Mouse (Mus musculus): ENCODE data around the gene Cpsf4l. TPM values are rescaled to one million over a fixed set of nuclear protein-coding genes. Genes with fewer than 3 reads are reported as not detected.

Gene Cpsf4l
- total and polyA plus RNA-seq, 3 experiments = 0.13 to 0.43 TPM; not detected in 1

GRCm38 (mm10) chr11:113726994-113727888 lies 17.4 kb upstream of the Cpsf4l start:
- Histone ChIP-seq H3K79me2 (replicated peaks; ENCODE audit: control insufficient read depth, extremely low read depth, insufficient read depth, poor library complexity, severe bottlenecking) (no peaks in the 10 kb centered on the region), H3K9ac (ENCODE audit: insufficient read depth, low read depth) (no peak overlapping the region), H3K4me1 (ENCODE audit: control insufficient read depth in 1 of 2, insufficient read depth in 2 of 2) (peaks cover 0 to 15% of the 10 kb centered on the region in 2 experiments; a peak in 2 of 4 replicates), H3K9me3 (replicated peaks; ENCODE audit: low read length) (no peaks in the 10 kb centered on the region), H3K27ac (ENCODE audit: insufficient read depth, low read depth) (no peak overlapping the region), H3K4me3 (replicated peaks in 1 of 3; ENCODE audit: low read depth in 2 of 3, low read length in 2 of 3, poor library complexity in 1 of 3) (no peak overlapping the region), H3K4me2 (ENCODE audit: insufficient read depth, low read depth, poor library complexity, severe bottlenecking) (no peak overlapping the region), H3K36me3 (replicated peaks in 1 of 2; ENCODE audit: control insufficient read depth in 1 of 2, insufficient read depth in 1 of 2, low read length in 1 of 2) (peaks cover 6 to 30% of the 10 kb centered on the region in 2 experiments), H3K27me3 (replicated peaks) (no peaks in the 10 kb centered on the region)
- in situ Hi-C loops (cut with MboI; ENCODE audit: low pct_ligation_motif_present, low pct_unique_long_range_greater_than_20kb, low sequenced_read_pairs) = no loop called here
- dilution Hi-C loops (cut with MboI; ENCODE audit: extremely low pct_ligation_motif_present, extremely low pct_unique_long_range_greater_than_20kb, low sequenced_read_pairs) = no loop called here
- no peak for TF ChIP-seq EP300 (IDR thresholded peaks at IDR 0.05; ENCODE audit: low read length)
- TF ChIP-seq POLR2A (IDR thresholded peaks at IDR 0.05; ENCODE audit: low read depth, low read length) = no peak
- TF ChIP-seq USF2 (conservative IDR thresholded peaks at IDR 0.05; ENCODE audit: low read depth, low read length) = no peak
- TF ChIP-seq PAX5 (IDR thresholded peaks at IDR 0.05; ENCODE audit: low read length) = no peak
- no peak for TF ChIP-seq NELFE (IDR thresholded peaks at IDR 0.05; ENCODE audit: low read depth, low read length)
- no peak for TF ChIP-seq SIN3A (IDR thresholded peaks at IDR 0.05; ENCODE audit: low read length)
- TF ChIP-seq GABPA (IDR thresholded peaks at IDR 0.05; ENCODE audit: insufficient replicate concordance, low read depth, low read length) = no peak
- no peak for TF ChIP-seq MAX (IDR thresholded peaks at IDR 0.05; ENCODE audit: low read length)
- TF ChIP-seq CHD2 (IDR thresholded peaks at IDR 0.05; ENCODE audit: low read length) = no peak
- TF ChIP-seq NRF1 (IDR thresholded peaks at IDR 0.05; ENCODE audit: low read depth, low read length) = no peak
- TF ChIP-seq E2F4 (IDR thresholded peaks at IDR 0.05; ENCODE audit: insufficient replicate concordance, low read depth, low read length) = no peak
- TF ChIP-seq RAD21 (IDR thresholded peaks at IDR 0.05; ENCODE audit: low read depth, low read length) = no peak
- no peak for TF ChIP-seq JUND (conservative IDR thresholded peaks at IDR 0.05; ENCODE audit: low read depth, low read length)
- TF ChIP-seq MYC (IDR thresholded peaks at IDR 0.05; ENCODE audit: low read depth, low read length) = no peak
- TF ChIP-seq ZNF384 (IDR thresholded peaks at IDR 0.05; ENCODE audit: low read depth, low read length) = no peak
- no peak for TF ChIP-seq KAT2A (IDR thresholded peaks at IDR 0.05; ENCODE audit: insufficient replicate concordance, low read length)
- no peak for TF ChIP-seq JUN (IDR thresholded peaks at IDR 0.05; ENCODE audit: insufficient read depth, low read depth, low read length)
- TF ChIP-seq UBTF (IDR thresholded peaks at IDR 0.05; ENCODE audit: low read depth, low read length) = no peak
- no peak for TF ChIP-seq ZC3H11A (IDR thresholded peaks at IDR 0.05; ENCODE audit: low read depth, low read length)
- no peak for TF ChIP-seq IRF4 (IDR thresholded peaks at IDR 0.05; ENCODE audit: low read depth, low read length)
- DNase-seq (ENCODE audit: extremely low read depth) = no peak

Measured in CH12.LX (cell line).